Mouse (Mus musculus) hindbrain, embryonic 11.5 days (tissue): ENCODE results near the gene Glipr2. TPM values are rescaled to one million over a fixed set of nuclear protein-coding genes. Genes with fewer than 3 reads are reported as not detected.
A peak's percentile ranks its signal among the peaks of the same experiment; 100 is the strongest.

Experiments
- ATAC-seq: fragments of 200-750 bp; cut with Nextera tagmentation; 2 replicates; pipeline ENCODE4 v1.8.0; 2017; ENCODE audit warnings: mild to moderate bottlenecking, moderate TSS enrichment, moderate library complexity; ENCODE audit not compliant: low FRiP score
- DNase-seq: peaks from one replicate; pipeline ENCODE4 v3.0.0-alpha.2; 2015; ENCODE audit warnings: low spot score
- H3K27ac ChIP-seq: fragments of 300-500 bp; sonication (generic); 2 replicates; pipeline ENCODE4 v1.5.1; 2014; ENCODE audit warnings: mild to moderate bottlenecking, low read depth, low read length
- H3K27me3 ChIP-seq: fragments of 300-500 bp; sonication (generic); 2 replicates; pipeline ENCODE4 v1.6.1; 2014; ENCODE audit warnings: mild to moderate bottlenecking, low read length, moderate library complexity, mixed read lengths; ENCODE audit not compliant: control insufficient read depth, insufficient read depth
- H3K36me3 ChIP-seq: fragments of 300-500 bp; sonication (generic); 2 replicates; pipeline ENCODE4 v1.6.1; 2014; ENCODE audit warnings: mild to moderate bottlenecking, low read length, moderate library complexity, mixed read lengths; ENCODE audit not compliant: control insufficient read depth, insufficient read depth
- H3K4me1 ChIP-seq: fragments of 300-500 bp; sonication (generic); replicated peaks from 2 replicates; pipeline ENCODE4 v1.6.1; 2014; ENCODE audit warnings: low read length, mixed read lengths; ENCODE audit not compliant: control insufficient read depth, insufficient read depth
- H3K4me2 ChIP-seq: fragments of 300-500 bp; sonication (generic); replicated peaks from 2 replicates; pipeline ENCODE4 v1.6.1; 2014; ENCODE audit warnings: mild to moderate bottlenecking, low read depth, low read length
- H3K4me3 ChIP-seq: fragments of 300-500 bp; sonication (generic); 2 replicates; pipeline ENCODE4 v1.5.1; 2014; ENCODE audit warnings: low read depth, low read length
- H3K9ac ChIP-seq: fragments of 300-500 bp; sonication (generic); 2 replicates; pipeline ENCODE4 v1.6.1; 2014; ENCODE audit warnings: low read depth, low read length
- H3K9me3 ChIP-seq: fragments of 300-500 bp; sonication (generic); 2 replicates; pipeline ENCODE4 v1.6.1; 2016; ENCODE audit warnings: low read length; ENCODE audit not compliant: control insufficient read depth
- WGBS: fragments of 180-500 bp; shearing (Covaris S2); extraction: QIAGEN DNeasy Blood & Tissue Kit; methylation state at CpG from one replicate; pipeline ENCODE4 v1.1.7; 2014; 5-methylcytosine and 5-hydroxymethylcytosine counted together
- polyA plus RNA-seq: library from polyadenylated mRNA; unstranded; fragments of >200 nt; fragmentation: Nextera tagmentation; extraction: Ambion mirVana; gene quantifications from 2 replicates; pipeline ENCODE4 v1.2.1, GENCODE M21; 2014

Glipr2 gene
- polyA plus RNA-seq, 1 experiment from 2014 or later: 117 TPM

- H3K4me2 ChIP-seq: no peak overlapping the region
- no peaks in the 10 kb centered on the region for H3K36me3 ChIP-seq
- no peaks in the 10 kb centered on the region for H3K9me3 ChIP-seq
- WGBS: 70% methylated on average over 4 of the region's 4 CpGs
- H3K27ac ChIP-seq: no peak overlapping the region
- no peak overlapping the region for H3K4me3 ChIP-seq
- H3K9ac ChIP-seq: no peak overlapping the region
- DNase-seq (no peak), ATAC-seq (no peak)
- peaks cover 7% of the 10 kb centered on the region for H3K4me1 ChIP-seq
- no peaks in the 10 kb centered on the region for H3K27me3 ChIP-seq
Measured at GRCm38 (mm10) chr4:43964951-43965684, 7.9 kb downstream of the Glipr2 start.

GRCm38 (mm10) chr4:43965856-43966535 lies 8.8 kb downstream of the Glipr2 start:
- peaks cover 7% of the 10 kb centered on the region for H3K4me1 ChIP-seq
- 85% methylated on average over 7 of the region's 7 CpGs for WGBS
- no peak overlapping the region for H3K9ac ChIP-seq
- no peak overlapping the region for H3K4me3 ChIP-seq
- H3K4me2 ChIP-seq: no peak overlapping the region
- H3K36me3 ChIP-seq: no peaks in the 10 kb centered on the region
- no peak for ATAC-seq
- no peaks in the 10 kb centered on the region for H3K27me3 ChIP-seq
- H3K9me3 ChIP-seq: no peaks in the 10 kb centered on the region
- DNase-seq: no peak
- H3K27ac ChIP-seq: no peak overlapping the region

- no peaks in the 10 kb centered on the region for H3K36me3 ChIP-seq
- H3K4me3 ChIP-seq: no peak overlapping the region
- peaks cover 12% of the 10 kb centered on the region for H3K4me1 ChIP-seq
- WGBS: 40% methylated on average over 13 of the region's 13 CpGs
- no peaks in the 10 kb centered on the region for H3K9me3 ChIP-seq
- DNase-seq: no peak
- H3K27me3 ChIP-seq: no peaks in the 10 kb centered on the region
- H3K4me2 ChIP-seq: no peak overlapping the region
- no peak overlapping the region for H3K27ac ChIP-seq
- no peak for ATAC-seq
- H3K9ac ChIP-seq: no peak overlapping the region
Measured at GRCm38 (mm10) chr4:43968650-43969049, 11.4 kb downstream of the Glipr2 start.

- Histone ChIP-seq H3K9me3 (no peaks in the 10 kb centered on the region), H3K4me1 (peaks cover 12% of the 10 kb centered on the region), H3K4me3 (no peak overlapping the region), H3K9ac (no peak overlapping the region), H3K27me3 (no peaks in the 10 kb centered on the region), H3K36me3 (no peaks in the 10 kb centered on the region), H3K4me2 (no peak overlapping the region), H3K27ac (no peak overlapping the region)
- 0 out of 2 replicates have a peak, but pooled peaks have one; percentile 41 for ATAC-seq
- WGBS: 5% methylated on average over 4 of the region's 4 CpGs
- DNase-seq: peak; percentile 50
Measured at GRCm38 (mm10) chr4:43969373-43969772, 12.2 kb downstream of the Glipr2 start.

- H3K4me1 ChIP-seq: peaks cover 12% of the 10 kb centered on the region
- no peaks in the 10 kb centered on the region for H3K9me3 ChIP-seq
- no peak overlapping the region for H3K27ac ChIP-seq
- no peaks in the 10 kb centered on the region for H3K27me3 ChIP-seq
- ATAC-seq: no peak
- H3K4me2 ChIP-seq: no peak overlapping the region
- no peak overlapping the region for H3K9ac ChIP-seq
- no peaks in the 10 kb centered on the region for H3K36me3 ChIP-seq
- H3K4me3 ChIP-seq: no peak overlapping the region
- WGBS: 85% methylated on average over 20 of the region's 20 CpGs
- DNase-seq: no peak
Measured at GRCm38 (mm10) chr4:43970393-43971330, 13.5 kb downstream of the Glipr2 start.

GRCm38 (mm10) chr4:43971541-43972136 lies 14.4 kb downstream of the Glipr2 start:
- Histone ChIP-seq H3K27me3 (no peaks in the 10 kb centered on the region), H3K4me2 (no peak overlapping the region; the same call in 1 of the 2 replicates), H3K27ac (peak overlapping the region; percentile 65), H3K9ac (peak overlapping the region; percentile 16; the same call in 1 of the 2 replicates), H3K9me3 (no peaks in the 10 kb centered on the region), H3K4me3 (no peak overlapping the region), H3K36me3 (no peaks in the 10 kb centered on the region), H3K4me1 (peaks cover 12% of the 10 kb centered on the region)
- no peak for DNase-seq
- 71% methylated on average over 9 of the region's 9 CpGs for WGBS
- no peak for ATAC-seq

- no peaks in the 10 kb centered on the region for H3K27me3 ChIP-seq
- peak overlapping the region; percentile 16; the same call in 1 of the 2 replicates for H3K9ac ChIP-seq
- H3K27ac ChIP-seq: peak overlapping the region; percentile 65
- ATAC-seq (peak; percentile 66; the same call in 1 of the 2 replicates), DNase-seq (peak; percentile 56)
- H3K4me2 ChIP-seq: no peak overlapping the region; the same call in 1 of the 2 replicates
- 2% methylated on average over 8 of the region's 8 CpGs for WGBS
- H3K9me3 ChIP-seq: no peaks in the 10 kb centered on the region
- H3K36me3 ChIP-seq: no peaks in the 10 kb centered on the region
- H3K4me1 ChIP-seq: peaks cover 12% of the 10 kb centered on the region
- no peak overlapping the region for H3K4me3 ChIP-seq
Measured at GRCm38 (mm10) chr4:43972137-43972591, 15.0 kb downstream of the Glipr2 start.

GRCm38 (mm10) chr4:43973526-43973981 lies 16.4 kb downstream of the Glipr2 start:
- H3K4me1 ChIP-seq: peaks cover 14% of the 10 kb centered on the region
- no peaks in the 10 kb centered on the region for H3K27me3 ChIP-seq
- DNase-seq (no peak), ATAC-seq (no peak)
- H3K36me3 ChIP-seq: no peaks in the 10 kb centered on the region
- H3K9ac ChIP-seq: no peak overlapping the region
- no peak overlapping the region for H3K4me3 ChIP-seq
- no peak overlapping the region for H3K27ac ChIP-seq
- 50% methylated on average over 4 of the region's 4 CpGs for whole genome bisulfite sequencing
- no peak overlapping the region for H3K4me2 ChIP-seq
- no peaks in the 10 kb centered on the region for H3K9me3 ChIP-seq
